ENCODE assay signal across 30 mouse cellular contexts in the genomic region with DNA sequence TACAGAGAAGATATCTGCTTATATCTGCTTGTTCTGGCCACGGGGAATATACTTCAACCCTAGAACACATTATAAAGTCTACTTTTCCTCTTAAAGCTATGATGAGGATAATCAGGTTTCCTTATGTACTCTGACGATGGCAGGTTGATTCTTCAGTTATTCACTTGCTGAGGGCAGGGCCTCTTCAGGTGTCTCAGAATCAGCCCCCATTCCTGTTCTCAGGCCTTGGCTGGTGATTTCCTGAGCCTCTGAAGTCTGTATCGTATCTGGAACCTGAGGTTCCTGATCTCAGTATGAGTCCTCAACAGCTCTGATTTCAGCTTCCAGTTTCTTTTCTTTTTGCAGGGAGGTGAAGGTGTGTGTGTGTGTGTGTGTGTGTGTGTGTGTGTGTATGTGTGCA.
"Had no signal": no experiment of that assay in that cellular context is flagged by ENCODE, and none has a peak within 500 bp of the region (broad histone marks: within the 10 kb centered on the region; RNA-seq: fewer than 3 reads in every experiment).

No protein-coding gene starts in this region.

- H3K27ac ChIP-seq: left cerebral cortex, adult 2 months; limb, embryonic 10.5 days; limb, embryonic 12.5 days; limb, embryonic 13.5 days; limb, embryonic 15.5 days; liver, embryonic 12.5 days; liver, embryonic 13.5 days; liver, embryonic 14.5 days; liver, embryonic 15.5 days; lung, embryonic 15.5 days; macrophage; midbrain, embryonic 10.5 days; midbrain, embryonic 12.5 days; midbrain, embryonic 15.5 days; neural tube, embryonic 12.5 days had no signal

- DNase-seq: left cerebral cortex, postnatal 4 days; liver; liver, embryonic 13.5 days; liver, postnatal 0 days; lung, adult 18-20 months; lung, adult 2 months; lung, embryonic 14.5 days; lung, postnatal 10 days; lung, postnatal 14 days; lung, postnatal 36 days; lung, postnatal 4 days; midbrain, embryonic 14.5 days had no signal

- H3K27me3 ChIP-seq: limb, embryonic 12.5 days; limb, embryonic 13.5 days; limb, embryonic 15.5 days; liver, embryonic 12.5 days; liver, embryonic 13.5 days; liver, embryonic 15.5 days; lung, embryonic 15.5 days; megakaryocyte, embryonic 14.5 days; midbrain, embryonic 12.5 days; midbrain, embryonic 15.5 days; neural tube, embryonic 12.5 days had no signal

- ATAC-seq: liver, embryonic 12.5 days; liver, postnatal 0 days; lung, postnatal 0 days; midbrain, embryonic 15.5 days; midbrain, embryonic 16.5 days had no signal

- H3K4me2 ChIP-seq: limb, embryonic 12.5 days; limb, embryonic 13.5 days; limb, embryonic 15.5 days; liver, embryonic 11.5 days; liver, embryonic 12.5 days; liver, embryonic 13.5 days; liver, embryonic 15.5 days; lung, embryonic 14.5 days; lung, embryonic 15.5 days; midbrain, embryonic 12.5 days; midbrain, embryonic 15.5 days; neural tube, embryonic 12.5 days had no signal

- H3K4me1 ChIP-seq: limb, embryonic 10.5 days; limb, embryonic 12.5 days; liver, embryonic 12.5 days; liver, embryonic 13.5 days; lung, embryonic 15.5 days; midbrain, embryonic 10.5 days; midbrain, embryonic 12.5 days; midbrain, embryonic 15.5 days; neural tube, embryonic 12.5 days had no signal

- H3K9me3 ChIP-seq: liver, embryonic 15.5 days had no signal

- H3K4me3 ChIP-seq: left cerebral cortex, adult 2 months; limb, embryonic 10.5 days; limb, embryonic 12.5 days; limb, embryonic 13.5 days; limb, embryonic 15.5 days; liver, embryonic 12.5 days; liver, embryonic 13.5 days; liver, embryonic 15.5 days; lung, embryonic 15.5 days; megakaryocyte, embryonic 14.5 days; midbrain, embryonic 10.5 days; midbrain, embryonic 12.5 days; midbrain, embryonic 15.5 days; neural tube, embryonic 12.5 days had no signal

- H3K9ac ChIP-seq: limb, embryonic 12.5 days; limb, embryonic 13.5 days; limb, embryonic 15.5 days; liver, embryonic 12.5 days; liver, embryonic 13.5 days; liver, embryonic 14.5 days; liver, embryonic 15.5 days; liver, postnatal 0 days; lung, embryonic 14.5 days; lung, embryonic 15.5 days; midbrain, embryonic 12.5 days; midbrain, embryonic 15.5 days; neural tube, embryonic 12.5 days had no signal
